Mouse (Mus musculus) ES-E14 (cell line): ENCODE data around the gene Ccl24. TPM values are rescaled to one million over a fixed set of nuclear protein-coding genes. Genes with fewer than 3 reads are reported as not detected.

Experiments
- DNase-seq: peaks from one replicate; pipeline ENCODE4 v3.0.0-alpha.2; 2013; ENCODE audit warnings: low read depth, low spot score
- H3K27ac ChIP-seq: 2 replicates; pipeline ENCODE4 v1.5.1; 2012; ENCODE audit warnings: low read depth, mild to moderate bottlenecking, low read length, moderate library complexity, mixed read lengths; ENCODE audit not compliant: poor library complexity, insufficient read depth, severe bottlenecking
- H3K36me3 ChIP-seq: 2 replicates; pipeline ENCODE4 v1.6.1; 2012; ENCODE audit warnings: mild to moderate bottlenecking, low read length, moderate library complexity, mixed read lengths; ENCODE audit not compliant: control insufficient read depth, poor library complexity, insufficient read depth, severe bottlenecking
- H3K4me1 ChIP-seq, 2 experiments: fragments of 150-350 bp in 1 of 2; sonication (generic) in 1 of 2; 2 replicates each; pipeline ENCODE4 v1.6.1; 2012; ENCODE audit warnings: low read length in 2 of 2, mild to moderate bottlenecking in 1 of 2, mixed read lengths in 1 of 2; ENCODE audit not compliant: control insufficient read depth in 2 of 2, insufficient read depth in 2 of 2, poor library complexity in 1 of 2
- H3K4me3 ChIP-seq, 2 experiments: fragments of 150-350 bp in 1 of 2; sonication (generic) in 1 of 2; 2 replicates each; pipeline ENCODE4 v1.5.1; 2012; ENCODE audit warnings: low read length in 2 of 2, low read depth in 1 of 2, mild to moderate bottlenecking in 1 of 2, mixed read lengths in 1 of 2; ENCODE audit not compliant: insufficient read depth in 1 of 2, poor library complexity in 1 of 2, severe bottlenecking in 1 of 2
- H3K9ac ChIP-seq: 2 replicates; pipeline ENCODE4 v1.6.1; 2012; ENCODE audit warnings: low read depth, mild to moderate bottlenecking, low read length, mixed read lengths; ENCODE audit not compliant: poor library complexity, insufficient read depth, severe bottlenecking
- H3K9me3 ChIP-seq: fragments of 150-350 bp; sonication (generic); 2 replicates; pipeline ENCODE4 v1.6.1; 2012; ENCODE audit warnings: low read depth, mild to moderate bottlenecking, low read length; ENCODE audit not compliant: control insufficient read depth, insufficient read depth
- CHD2 ChIP-seq: IDR thresholded peaks from 2 replicates; pipeline ENCODE4 v1.6.1; 2014; ENCODE audit warnings: mild to moderate bottlenecking, low read depth, low read length, inconsistent platforms
- HCFC1 ChIP-seq: IDR thresholded peaks from 2 replicates; pipeline ENCODE4 v1.6.1; 2012; ENCODE audit warnings: low read length, inconsistent platforms, borderline replicate concordance; ENCODE audit not compliant: insufficient read depth
- MAFK ChIP-seq: IDR thresholded peaks from 2 replicates; pipeline ENCODE4 v1.6.1; 2014; ENCODE audit warnings: mild to moderate bottlenecking, low read depth, low read length, inconsistent platforms; ENCODE audit not compliant: insufficient read depth
- ZC3H11A ChIP-seq: IDR thresholded peaks from 2 replicates; pipeline ENCODE4 v1.6.1; 2012; ENCODE audit warnings: low read depth, mild to moderate bottlenecking, inconsistent platforms, low read length, borderline replicate concordance
- ZNF384 ChIP-seq: IDR thresholded peaks from 2 replicates; pipeline ENCODE4 v1.6.1; 2012; ENCODE audit warnings: low read depth, low read length, inconsistent platforms
- in situ Hi-C, 2 experiments: fragments of 600-800 bp; cut with MboI; formaldehyde crosslinking; loops; one replicate each; pipeline ENCODE4 v1.15.1; 2025; ENCODE audit warnings: low sequenced_read_pairs in 2 of 2, inconsistent platforms in 1 of 2; ENCODE audit not compliant: unreplicated experiment in 2 of 2
- total RNA-seq: library from RNA; depleted of rRNA; stranded (reverse); fragments of 300-350 nt; gene quantifications from 2 replicates; pipeline ENCODE4 v1.2.3, GENCODE M21; 2012

Ccl24 gene
- total RNA-seq, 1 experiment, result not detected

GRCm38 (mm10) chr5:135533431-135533830 lies 39.4 kb downstream of the Ccl24 start:
- Histone ChIP-seq H3K9ac (0 out of 2 replicates have a peak overlapping the region, but pooled peaks have one; percentile 26), H3K27ac (no peak overlapping the region), H3K4me1 (peaks cover 4 to 10% of the 10 kb centered on the region in 2 experiments; a peak in 1 of 4 replicates), H3K36me3 (no peaks in the 10 kb centered on the region), H3K9me3 (no peaks in the 10 kb centered on the region), H3K4me3 (peak overlapping the region in 1 of 2 experiments; percentile 17; a peak in 1 of 4 replicates)
- DNase-seq, result no peak
- in situ Hi-C loops, result no loop called here
- TF ChIP-seq HCFC1 (no peak), ZC3H11A (no peak), MAFK (no peak), CHD2 (no peak), ZNF384 (no peak)

DNA sequence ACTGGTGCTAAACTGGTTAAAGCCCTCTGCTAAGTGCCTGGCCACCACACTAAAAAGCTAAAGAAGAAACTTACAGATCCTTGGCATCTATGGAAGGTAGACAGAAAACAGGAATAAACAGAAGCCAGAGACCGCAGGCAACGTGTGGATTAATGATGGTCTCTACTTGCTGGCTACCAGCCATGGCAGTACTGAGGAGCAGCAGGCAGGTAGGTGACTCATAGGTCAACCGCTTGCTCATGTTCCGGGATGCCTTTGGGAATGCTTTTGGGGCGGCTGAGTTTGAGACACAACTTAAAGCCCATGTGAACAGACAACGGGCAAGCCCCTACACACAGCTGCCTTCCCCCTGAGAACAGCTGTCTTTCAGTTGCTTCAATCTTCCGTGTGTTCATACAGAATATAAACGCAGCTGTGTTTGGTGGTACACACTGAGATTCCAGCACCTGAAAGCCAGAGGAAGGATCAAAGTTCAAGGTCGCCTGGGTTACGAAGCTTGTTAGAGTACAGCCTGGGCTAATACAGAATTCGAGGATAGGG lies 41.5 kb downstream of the Ccl24 start:
- no peak for TF ChIP-seq ZC3H11A
- TF ChIP-seq ZNF384, result no peak
- no peak for TF ChIP-seq CHD2
- TF ChIP-seq MAFK, result no peak
- TF ChIP-seq HCFC1, result no peak
- Histone ChIP-seq H3K9me3 (no peaks in the 10 kb centered on the region), H3K36me3 (no peaks in the 10 kb centered on the region), H3K27ac (no peak overlapping the region), H3K4me1 (peaks cover 4% of the 10 kb centered on the region in 2 experiments; a peak in 1 of 4 replicates), H3K4me3 (no peak overlapping the region), H3K9ac (no peak overlapping the region)
- in situ Hi-C loops, result no loop called here
- DNase-seq, result no peak

DNA sequence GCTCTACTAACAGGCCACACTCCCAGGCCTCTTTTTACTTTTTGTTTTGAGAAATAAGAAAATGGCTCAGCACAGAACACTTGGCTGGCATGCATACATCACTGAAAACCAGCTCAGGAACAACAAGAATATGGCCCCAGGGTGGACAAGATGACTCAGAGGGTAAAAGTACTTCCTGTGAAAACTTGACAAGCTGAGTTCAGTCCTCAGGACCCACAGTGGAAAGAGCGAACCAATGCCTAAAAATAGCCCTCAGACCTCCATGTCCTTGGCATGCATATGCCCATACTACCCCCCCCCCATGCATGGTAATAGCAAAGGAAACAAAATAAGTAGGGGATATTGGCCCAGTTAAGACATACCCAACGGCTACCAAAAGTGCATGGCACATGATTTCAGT lies 42.9 kb downstream of the Ccl24 start:
- H3K9me3 ChIP-seq, result no peaks in the 10 kb centered on the region
- H3K4me3 ChIP-seq, result no peak overlapping the region
- in situ Hi-C loops, result no loop called here
- no peak for DNase-seq
- no peaks in the 10 kb centered on the region for H3K36me3 ChIP-seq
- peaks cover 4% of the 10 kb centered on the region in 2 experiments; a peak in 1 of 4 replicates for H3K4me1 ChIP-seq
- TF ChIP-seq ZC3H11A, result no peak
- no peak for TF ChIP-seq ZNF384
- no peak for TF ChIP-seq MAFK
- no peak overlapping the region for H3K9ac ChIP-seq
- H3K27ac ChIP-seq, result no peak overlapping the region

DNA sequence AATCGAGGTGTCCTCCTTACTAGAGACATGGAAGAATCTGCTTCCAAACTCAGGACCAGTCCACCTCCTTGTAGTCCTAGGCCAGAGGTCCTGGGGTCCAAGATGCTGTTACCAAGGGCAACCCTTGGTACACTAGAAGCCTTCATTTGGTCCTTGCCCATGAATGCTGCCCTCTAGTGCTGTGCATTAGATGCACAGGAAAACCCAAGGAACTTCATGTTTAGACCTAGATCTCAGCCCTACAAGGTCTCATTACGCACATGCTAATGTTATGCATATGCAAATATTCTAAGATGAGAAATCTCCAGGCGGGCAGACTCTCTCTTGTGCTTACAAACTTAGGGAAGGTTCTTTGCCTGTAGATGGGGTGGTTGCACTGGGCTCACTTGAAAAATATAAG lies 43.5 kb downstream of the Ccl24 start:
- Histone ChIP-seq H3K9ac (no peak overlapping the region), H3K27ac (no peak overlapping the region), H3K36me3 (no peaks in the 10 kb centered on the region), H3K9me3 (no peaks in the 10 kb centered on the region), H3K4me3 (no peak overlapping the region), H3K4me1 (peaks cover 4% of the 10 kb centered on the region in 2 experiments; a peak in 1 of 4 replicates)
- TF ChIP-seq MAFK (no peak), HCFC1 (no peak), CHD2 (no peak), ZNF384 (no peak), ZC3H11A (no peak)
- DNase-seq, result no peak
- in situ Hi-C loops, result no loop called here

- in situ Hi-C loops, result no loop called here
- H3K4me1 ChIP-seq, result no peaks in the 10 kb centered on the region; a peak in 1 of 4 replicates
- no peaks in the 10 kb centered on the region for H3K36me3 ChIP-seq
Measured at GRCm38 (mm10) chr5:135527986-135528385, 44.9 kb downstream of the Ccl24 start.

More at GRCm38 (mm10) chr5:135527986-135528385, 44.9 kb downstream of the Ccl24 start:
- Histone ChIP-seq H3K9ac (no peak overlapping the region), H3K9me3 (no peaks in the 10 kb centered on the region), H3K4me3 (no peak overlapping the region), H3K27ac (no peak overlapping the region)
- TF ChIP-seq ZNF384 (no peak), ZC3H11A (no peak), HCFC1 (no peak), MAFK (no peak), CHD2 (no peak)
- DNase-seq, result no peak
